Mouse (Mus musculus) liver, embryonic 14.5 days (tissue): Measurements from ENCODE around the gene Snhg11.
"Not testable (repeated sequence)": the region's sequence is repeated elsewhere in the genome, so short reads cannot be mapped to it uniquely, and the experiment has no call there.

ENCODE experiments used
- CTCF ChIP-seq: IDR thresholded peaks from 2 replicates; pipeline ENCODE4 v1.5.1; 2016; ENCODE audit warnings: antibody characterized with exemption, low read depth, control low read depth
- EP300 ChIP-seq: IDR thresholded peaks from 2 replicates; pipeline ENCODE4 v1.6.1; 2016; ENCODE audit warnings: antibody characterized with exemption, low read depth

DNA sequence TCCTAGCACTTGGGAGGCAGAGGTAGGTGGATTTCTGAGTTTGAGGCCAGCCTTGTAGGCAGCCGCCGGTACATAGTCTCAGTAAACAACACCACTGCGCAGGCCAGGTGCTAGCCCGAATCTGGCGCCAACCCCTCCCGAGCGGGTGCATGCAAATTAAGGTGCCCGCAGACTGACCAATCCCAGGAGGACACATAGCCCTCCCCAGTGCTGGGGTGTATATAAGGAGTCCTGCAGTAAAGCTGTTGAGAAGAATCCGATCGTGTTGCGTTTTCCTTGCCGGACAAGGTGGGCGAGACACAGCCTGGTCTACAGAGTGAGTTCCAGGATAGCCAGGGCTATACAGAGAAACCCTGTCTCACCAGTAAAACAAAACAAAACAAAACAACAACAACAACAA, 21.7 kb downstream of the Snhg11 start:
- TF ChIP-seq EP300, CTCF: not testable (repeated sequence)
